Mouse (Mus musculus) left cerebral cortex, postnatal 4 days (tissue): ENCODE measurements around the gene Rprd2. TPM values are rescaled to one million over a fixed set of nuclear protein-coding genes. Genes with fewer than 3 reads are reported as not detected.

Source experiments
- DNase-seq: peaks from one replicate; pipeline ENCODE4 v3.0.0-alpha.2; 2022
- intact Hi-C: fragments of 180-260 bp; cut with DNase I; formaldehyde crosslinking; loops from one replicate; pipeline ENCODE4 v1.15.1; 2025
- microRNA-seq: library from miRNA; unstranded; fragments of <30 nt; microRNA quantifications from one replicate; pipeline ENCODE4 v1.2.0, GENCODE M21; 2022
- total RNA-seq, 2 experiments: library from RNA; stranded (reverse); gene quantifications; 2 replicates each; pipeline ENCODE4 v1.2.3; 2021

Rprd2 gene
- total RNA-seq, 2 experiments from 2014 or later = 58.0 to 59.3 TPM

DNA sequence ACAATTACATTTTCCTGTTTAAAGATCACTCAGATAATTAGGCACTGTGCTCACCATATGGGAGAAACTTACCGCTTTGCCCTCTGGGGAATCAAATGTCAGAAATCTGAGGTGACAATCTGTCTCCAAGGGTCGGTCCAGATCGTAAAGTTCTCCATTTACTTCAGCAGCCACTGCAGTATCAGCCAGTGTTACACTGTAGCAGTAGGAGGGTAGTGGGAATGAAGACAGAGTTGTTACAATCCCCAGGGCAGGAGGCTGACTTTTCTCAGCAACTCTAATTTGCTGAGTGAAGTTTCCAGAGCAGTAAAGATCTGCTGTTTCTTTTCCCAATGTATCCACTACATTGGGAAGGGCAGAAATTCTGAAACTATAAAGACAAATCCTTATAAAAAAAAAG lies 65.7 kb downstream of the Rprd2 start:
- intact Hi-C loops = no loop called here
- no peak for DNase-seq

DNA sequence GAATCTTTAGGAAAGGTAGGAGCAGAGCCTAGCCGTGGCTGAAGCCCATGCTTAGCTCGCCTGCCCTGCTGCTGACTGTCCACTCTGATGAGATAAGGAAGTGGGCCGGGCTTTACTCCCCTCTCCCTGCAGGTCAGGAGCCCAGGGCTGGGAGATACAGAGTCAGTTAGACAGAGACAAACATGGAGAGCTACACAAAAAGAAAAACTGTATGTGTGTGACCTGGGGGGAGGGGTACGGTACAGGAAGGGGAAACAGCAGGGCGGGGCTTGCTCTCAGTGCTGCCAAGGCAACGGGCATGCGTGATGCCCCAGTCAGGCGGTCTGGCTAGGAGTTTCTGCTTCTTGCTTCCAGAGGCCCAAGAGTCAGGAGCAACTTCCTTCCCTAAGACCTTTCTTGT lies 78.3 kb downstream of the Rprd2 start:
- intact Hi-C loops = no loop called here
- no peak for DNase-seq

GRCm38 (mm10) chr3:95739353-95740104 lies 79.1 kb downstream of the Rprd2 start, which contains the start of gene Ecm1:
Gene Ecm1 (minus strand): TSS chr3:95739569.
- intact Hi-C loops = no loop called here

DNA sequence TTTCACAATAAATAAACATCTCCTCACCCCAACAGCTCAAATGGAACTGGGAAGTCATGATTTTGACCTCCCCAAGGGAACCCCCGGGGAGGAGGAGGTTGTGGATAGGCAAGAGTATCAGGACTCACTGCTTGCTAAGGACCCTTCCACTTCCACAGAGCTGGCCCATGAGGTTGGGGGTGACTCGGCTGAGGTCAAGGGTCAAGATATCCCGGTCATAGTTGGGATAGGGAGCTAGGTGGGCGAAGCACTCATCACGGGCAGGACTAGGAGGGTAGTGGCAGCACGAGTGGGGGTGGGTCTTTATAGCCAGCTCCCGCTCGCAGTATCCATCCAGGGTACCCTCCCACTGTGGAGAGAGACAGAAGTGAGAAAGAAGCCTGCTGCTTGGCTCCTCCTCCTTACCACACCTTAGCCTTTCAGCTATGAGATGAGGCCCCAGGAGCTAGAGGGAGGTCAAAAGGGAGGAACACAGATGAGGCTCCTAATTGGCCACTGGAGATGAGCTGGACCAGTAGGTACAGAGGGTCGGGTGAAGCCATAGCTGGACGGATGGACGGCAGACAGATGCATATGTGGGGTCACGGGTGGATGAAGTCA lies 83.5 kb downstream of the Rprd2 start:
- intact Hi-C loops = no loop called here

More at GRCm38 (mm10) chr3:95739353-95740104, 79.1 kb downstream of the Rprd2 start, which contains the start of gene Ecm1:
- no peak for DNase-seq

GRCm38 (mm10) chr3:95734092-95734702 lies 84.5 kb downstream of the Rprd2 start:
- no peak for DNase-seq
- intact Hi-C loops = no loop called here

More for the DNA sequence above, 83.5 kb downstream of the Rprd2 start:
- DNase-seq = no peak

DNA sequence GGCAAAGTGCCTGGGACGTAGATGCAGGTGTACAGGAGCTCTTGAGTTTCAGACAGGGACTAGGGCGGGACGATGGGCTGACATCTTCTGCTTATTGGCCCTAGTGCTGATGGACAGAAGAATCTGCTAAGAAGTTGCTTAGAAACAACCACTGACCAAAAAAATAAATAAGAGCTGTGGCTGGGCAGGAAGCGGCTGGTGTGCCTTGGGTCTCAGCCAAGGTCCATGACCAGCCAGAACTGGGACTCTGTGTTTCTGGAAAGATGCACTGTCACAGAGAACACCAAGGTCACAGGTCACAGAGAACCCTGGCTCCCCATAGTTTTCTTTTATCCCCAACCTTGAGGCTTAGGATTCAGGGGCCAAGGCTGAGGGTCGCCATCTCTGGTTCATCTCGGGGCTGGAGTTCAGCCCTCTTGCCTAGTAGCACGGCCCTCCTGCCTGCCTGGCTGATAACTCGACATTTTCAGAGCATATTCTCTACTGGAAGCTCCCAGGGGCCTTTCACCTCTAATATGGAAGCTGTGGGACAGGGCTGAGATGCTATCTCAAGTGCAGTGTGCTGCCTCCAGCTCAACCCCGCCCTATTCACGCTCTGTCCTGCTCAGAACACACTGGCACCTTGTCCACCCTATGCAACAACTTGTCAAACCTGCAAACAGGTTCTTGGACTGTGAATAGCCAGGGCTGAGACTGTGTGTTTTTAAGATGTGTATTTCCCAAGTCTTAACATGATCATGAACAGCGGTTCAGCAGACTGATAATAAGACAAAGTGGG lies 85.7 kb downstream of the Rprd2 start:
- intact Hi-C loops = no loop called here
- no peak for DNase-seq

- DNase-seq = no peak
- intact Hi-C loops = no loop called here
Observed at GRCm38 (mm10) chr3:95732297-95732696, 86.4 kb downstream of the Rprd2 start.

- intact Hi-C loops = no loop called here
- DNase-seq = no peak
Observed at GRCm38 (mm10) chr3:95731802-95732201, 86.9 kb downstream of the Rprd2 start.

DNA sequence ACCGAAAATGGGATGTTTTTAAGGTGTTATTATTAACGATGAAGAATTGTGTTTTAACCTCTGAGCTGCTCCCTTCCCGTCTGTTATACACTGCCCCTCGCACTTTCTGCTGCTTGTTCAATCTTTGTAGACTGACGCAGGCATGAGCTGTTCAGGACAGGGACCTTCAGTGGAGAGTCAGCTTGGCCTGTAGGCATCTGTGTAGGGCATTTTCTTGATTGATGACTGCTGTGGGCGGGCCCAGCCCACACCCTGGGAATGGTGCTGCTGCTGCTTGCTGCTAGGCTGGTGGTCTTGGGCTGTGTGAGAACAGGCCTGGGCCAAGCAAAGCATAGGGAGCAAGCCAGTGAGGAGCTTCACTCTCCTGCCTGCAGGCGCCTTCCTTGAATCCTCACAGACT lies 88.2 kb downstream of the Rprd2 start:
- DNase-seq = no peak
- intact Hi-C loops = no loop called here

- intact Hi-C loops = no loop called here
- no peak for DNase-seq
Observed at GRCm38 (mm10) chr3:95728906-95729305, 89.8 kb downstream of the Rprd2 start.

- no peak for DNase-seq
- intact Hi-C loops = no loop called here
Observed at GRCm38 (mm10) chr3:95726696-95727358, 91.8 kb downstream of the Rprd2 start.

- intact Hi-C loops = no loop called here
- no peak for DNase-seq
Observed at GRCm38 (mm10) chr3:95725863-95726262, 92.8 kb downstream of the Rprd2 start.

DNA sequence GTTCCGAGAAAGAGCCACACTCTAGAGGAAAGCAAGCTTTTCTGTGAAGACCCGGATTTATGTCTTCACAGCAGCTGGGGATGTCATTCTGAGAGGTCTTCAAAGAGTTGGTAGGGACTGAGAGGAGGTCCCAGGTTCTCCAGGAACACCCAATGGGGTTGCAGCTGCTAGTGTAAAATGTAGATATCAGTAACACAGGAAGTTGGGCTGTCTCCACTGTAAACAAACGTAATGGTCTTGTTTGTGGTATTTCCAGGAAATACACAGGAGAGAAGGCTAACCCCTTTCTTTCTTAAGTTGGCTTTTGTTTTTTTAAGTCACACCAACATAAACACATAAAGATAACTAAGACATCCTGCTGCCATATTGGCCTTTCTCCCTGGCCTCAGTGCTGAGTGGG lies 96.3 kb downstream of the Rprd2 start:
- intact Hi-C loops = no loop called here
- DNase-seq = no peak

DNA sequence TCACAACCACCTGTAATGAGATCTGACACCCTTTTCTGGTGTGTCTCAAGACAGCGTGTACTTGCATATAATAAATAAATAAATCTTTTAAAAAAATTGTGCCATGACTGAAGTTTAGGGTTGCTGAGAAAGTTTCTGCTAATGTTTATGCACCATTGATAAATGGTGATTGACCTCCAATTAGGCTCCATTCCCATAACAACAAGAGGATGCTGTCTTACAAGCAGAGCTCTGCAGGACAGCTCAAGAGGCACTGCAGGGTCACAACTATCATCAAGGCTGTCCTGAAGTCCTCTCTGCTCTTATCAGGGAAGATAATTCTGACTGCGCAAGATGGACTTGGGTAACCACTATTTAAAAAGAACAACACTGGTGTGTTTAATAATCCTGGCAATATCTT lies 100.5 kb downstream of the Rprd2 start:
- DNase-seq = no peak

DNA sequence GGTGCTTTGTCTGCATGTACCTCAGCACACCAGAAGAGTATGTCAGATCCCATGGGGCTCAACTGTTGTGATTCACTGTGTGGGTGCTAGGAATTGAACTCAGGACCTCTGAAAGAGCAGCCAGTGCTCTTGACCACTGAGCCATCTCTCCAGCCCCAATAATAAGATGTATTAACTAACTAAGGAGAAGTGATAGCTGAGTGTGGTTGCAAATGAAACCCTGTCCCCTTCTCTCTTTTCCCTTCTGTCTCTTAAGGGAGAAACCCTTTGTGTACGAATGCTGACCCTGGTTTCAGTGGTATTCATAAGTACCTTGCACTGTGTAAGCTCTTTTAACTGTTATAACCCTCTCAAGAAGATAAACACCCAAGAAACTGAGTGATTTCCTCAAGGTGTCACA lies 102.6 kb downstream of the Rprd2 start:
- DNase-seq = no peak
- intact Hi-C loops = no loop called here

More for the DNA sequence above, 100.5 kb downstream of the Rprd2 start:
- intact Hi-C loops = no loop called here

Small RNA genes within 50 kb of the gene (microRNA-seq; reads per million reads assigned to microRNA genes)
- not detected for gene Mir7014

Other genes with a start within 250 kb of the Rprd2 start
- 10 to 100 TPM; 18.2 to 19.3 TPM for gene Golph3l, start 229.9 kb downstream of the Rprd2 start, total RNA-seq
- gene Ensa, start 193.9 kb downstream of the Rprd2 start, total RNA-seq = 100 to 1,000 TPM; 135 to 145 TPM
- 10 to 100 TPM; 76.4 to 80.1 TPM for gene Mcl1, start 160.1 kb downstream of the Rprd2 start, total RNA-seq
- 1 to 10 TPM; 1.4 to 1.9 TPM for gene Adamtsl4, start 130.9 kb downstream of the Rprd2 start, total RNA-seq
- gene Ecm1, start 79.3 kb downstream of the Rprd2 start, total RNA-seq = 10 to 100 TPM; 10.9 to 11.3 TPM
- 10 to 100 TPM; 40.0 to 43.4 TPM for gene Tars2, start 58.7 kb downstream of the Rprd2 start, total RNA-seq
- gene Prpf3, start 37.0 kb upstream of the Rprd2 start, total RNA-seq = 10 to 100 TPM; 34.9 to 41.5 TPM
- gene Mrps21, start 52.7 kb upstream of the Rprd2 start, total RNA-seq = 100 to 1,000 TPM; 126 TPM
- gene Ciart, start 63.4 kb upstream of the Rprd2 start, total RNA-seq = 1 to 10 TPM; 5.6 to 6.9 TPM
- 10 to 100 TPM in 1 of 2 experiments, 1 to 10 TPM in 1; 6.8 to 10.8 TPM for gene BC028528, start 73.1 kb upstream of the Rprd2 start, total RNA-seq
- 100 to 1,000 TPM in 1 of 2 experiments, 10 to 100 TPM in 1; 91.1 to 101 TPM for gene Aph1a, start 75.1 kb upstream of the Rprd2 start, total RNA-seq
- 1 to 10 TPM; 2.4 to 2.5 TPM for gene Car14, start 85.8 kb upstream of the Rprd2 start, total RNA-seq
- 10 to 100 TPM; 90.4 to 98.0 TPM for gene Anp32e, start 110.4 kb upstream of the Rprd2 start, total RNA-seq
- 10 to 100 TPM; 83.3 to 89.3 TPM for gene Plekho1, start 177.1 kb upstream of the Rprd2 start, total RNA-seq
- gene Vps45, start 239.6 kb upstream of the Rprd2 start, total RNA-seq = 10 to 100 TPM; 53.6 to 54.1 TPM